Mouse (Mus musculus) liver, embryonic 14.5 days (tissue): ENCODE measurements around the gene Tns3.

ENCODE experiments used
- CTCF ChIP-seq: IDR thresholded peaks from 2 replicates; pipeline ENCODE4 v1.5.1; 2016; ENCODE audit warnings: antibody characterized with exemption, low read depth, control low read depth
- EP300 ChIP-seq: IDR thresholded peaks from 2 replicates; pipeline ENCODE4 v1.6.1; 2016; ENCODE audit warnings: antibody characterized with exemption, low read depth

- TF ChIP-seq EP300 (no peak), CTCF (no peak)
These were observed 27.8 kb upstream of the Tns3 start for GRCm38 (mm10) chr11:8692162-8692535.
